Mouse (Mus musculus) liver, embryonic 12.5 days (tissue): ENCODE data around the gene Sec22b. TPM values are rescaled to one million over a fixed set of nuclear protein-coding genes. Genes with fewer than 3 reads are reported as not detected.

Experiments used
- ATAC-seq: fragments of 200-750 bp; cut with Nextera tagmentation; 2 replicates; pipeline ENCODE4 v1.8.0; 2017; ENCODE audit warnings: moderate number of reproducible peaks, mild to moderate bottlenecking, moderate library complexity
- H3K27ac ChIP-seq: fragments of 300-500 bp; sonication (generic); 2 replicates; pipeline ENCODE4 v1.5.1; 2016; ENCODE audit warnings: mild to moderate bottlenecking
- H3K27me3 ChIP-seq: fragments of 300-500 bp; sonication (generic); replicated peaks from 2 replicates; pipeline ENCODE4 v1.6.1; 2016; ENCODE audit warnings: mild to moderate bottlenecking, moderate library complexity
- H3K36me3 ChIP-seq: fragments of 300-500 bp; sonication (generic); 2 replicates; pipeline ENCODE4 v1.6.1; 2016; ENCODE audit warnings: mild to moderate bottlenecking, moderate library complexity
- H3K4me1 ChIP-seq: fragments of 300-500 bp; sonication (generic); 2 replicates; pipeline ENCODE4 v1.6.1; 2016
- H3K4me2 ChIP-seq: fragments of 300-500 bp; sonication (generic); 2 replicates; pipeline ENCODE4 v1.6.1; 2016; ENCODE audit warnings: mild to moderate bottlenecking, moderate library complexity
- H3K4me3 ChIP-seq: fragments of 300-500 bp; sonication (generic); 2 replicates; pipeline ENCODE4 v1.5.1; 2016; ENCODE audit warnings: mild to moderate bottlenecking, moderate library complexity
- H3K9ac ChIP-seq: fragments of 300-500 bp; sonication (generic); 2 replicates; pipeline ENCODE4 v1.6.1; 2016; ENCODE audit warnings: mild to moderate bottlenecking, moderate library complexity
- H3K9me3 ChIP-seq: fragments of 300-500 bp; sonication (generic); replicated peaks from 2 replicates; pipeline ENCODE4 v1.6.1; 2016; ENCODE audit warnings: mild to moderate bottlenecking, moderate library complexity
- WGBS: fragments of 180-500 bp; shearing (Covaris S2); methylation state at CpG from one replicate; pipeline ENCODE4 v1.1.7; 2016; ENCODE audit not compliant: insufficient replicate concordance; 5-methylcytosine and 5-hydroxymethylcytosine counted together
- polyA plus RNA-seq: library from polyadenylated mRNA; unstranded; fragments of >200 nt; fragmentation: Nextera tagmentation; extraction: Ambion mirVana; gene quantifications from 2 replicates; pipeline ENCODE4 v1.2.1, GENCODE M21; 2016

The Sec22b gene
- polyA plus RNA-seq, 1 experiment from 2014 or later, result 69.2 TPM

GRCm38 (mm10) chr3:97915081-97915480 lies 14.1 kb downstream of the Sec22b start:
- no peaks in the 10 kb centered on the region for H3K27me3 ChIP-seq
- H3K36me3 ChIP-seq, result peaks cover 74% of the 10 kb centered on the region
- no peaks in the 10 kb centered on the region for H3K4me1 ChIP-seq
- H3K4me3 ChIP-seq, result no peak overlapping the region
- no peak overlapping the region for H3K4me2 ChIP-seq
- no peak for ATAC-seq
- H3K27ac ChIP-seq, result no peak overlapping the region
- H3K9me3 ChIP-seq, result no peaks in the 10 kb centered on the region
- H3K9ac ChIP-seq, result no peak overlapping the region
- WGBS, result 77% methylated on average over 4 of the region's 4 CpGs

- Histone ChIP-seq H3K4me1 (no peaks in the 10 kb centered on the region), H3K4me3 (no peak overlapping the region), H3K9me3 (no peaks in the 10 kb centered on the region), H3K27ac (no peak overlapping the region), H3K36me3 (peaks cover 85% of the 10 kb centered on the region), H3K4me2 (no peak overlapping the region), H3K9ac (no peak overlapping the region), H3K27me3 (no peaks in the 10 kb centered on the region)
- WGBS, result 90% methylated on average over 10 of the region's 10 CpGs
- ATAC-seq, result no peak
These were observed 18.0 kb downstream of the Sec22b start for GRCm38 (mm10) chr3:97918885-97919550.

GRCm38 (mm10) chr3:97925246-97925645 lies 24.3 kb downstream of the Sec22b start:
- no peak overlapping the region for H3K9ac ChIP-seq
- 79% methylated on average over 2 of the region's 2 CpGs for WGBS
- H3K27me3 ChIP-seq, result no peaks in the 10 kb centered on the region
- H3K9me3 ChIP-seq, result no peaks in the 10 kb centered on the region
- no peak for ATAC-seq
- H3K4me3 ChIP-seq, result no peak overlapping the region
- peaks cover 30% of the 10 kb centered on the region for H3K36me3 ChIP-seq
- H3K4me1 ChIP-seq, result peaks cover 33% of the 10 kb centered on the region
- H3K27ac ChIP-seq, result no peak overlapping the region
- no peak overlapping the region for H3K4me2 ChIP-seq

GRCm38 (mm10) chr3:97927322-97927721 lies 26.3 kb downstream of the Sec22b start:
- no peak overlapping the region for H3K27ac ChIP-seq
- peaks cover 13% of the 10 kb centered on the region for H3K36me3 ChIP-seq
- no peaks in the 10 kb centered on the region for H3K9me3 ChIP-seq
- 55% methylated on average over 4 of the region's 4 CpGs for WGBS
- no peaks in the 10 kb centered on the region; the same call in 1 of the 2 replicates for H3K27me3 ChIP-seq
- H3K4me1 ChIP-seq, result peaks cover 53% of the 10 kb centered on the region
- no peak overlapping the region for H3K4me3 ChIP-seq
- ATAC-seq, result no peak
- no peak overlapping the region for H3K4me2 ChIP-seq
- H3K9ac ChIP-seq, result no peak overlapping the region

GRCm38 (mm10) chr3:97928968-97929858 lies 28.2 kb downstream of the Sec22b start:
- Histone ChIP-seq H3K4me2 (no peak overlapping the region), H3K27me3 (no peaks in the 10 kb centered on the region; the same call in 1 of the 2 replicates), H3K4me3 (no peak overlapping the region), H3K4me1 (peaks cover 71% of the 10 kb centered on the region), H3K9me3 (no peaks in the 10 kb centered on the region), H3K27ac (no peak overlapping the region), H3K36me3 (peaks cover 2% of the 10 kb centered on the region; the same call in 1 of the 2 replicates), H3K9ac (no peak overlapping the region)
- WGBS, result 37% methylated on average over 9 of the region's 9 CpGs
- peak; percentile 57 for ATAC-seq

GRCm38 (mm10) chr3:97930141-97930786 lies 29.3 kb downstream of the Sec22b start:
- H3K9ac ChIP-seq, result no peak overlapping the region
- ATAC-seq, result no peak
- peak overlapping the region; percentile 4; the same call in 1 of the 2 replicates for H3K4me2 ChIP-seq
- no peaks in the 10 kb centered on the region; the same call in 1 of the 2 replicates for H3K27me3 ChIP-seq
- H3K36me3 ChIP-seq, result no peaks in the 10 kb centered on the region
- H3K27ac ChIP-seq, result 0 out of 2 replicates have a peak overlapping the region, but pooled peaks have one; percentile 27
- H3K4me1 ChIP-seq, result peaks cover 73% of the 10 kb centered on the region
- no peaks in the 10 kb centered on the region for H3K9me3 ChIP-seq
- H3K4me3 ChIP-seq, result no peak overlapping the region
- whole genome bisulfite sequencing, result 40% methylated on average over 12 of the region's 12 CpGs

GRCm38 (mm10) chr3:97930787-97931158 lies 29.8 kb downstream of the Sec22b start:
- no peak overlapping the region for H3K4me3 ChIP-seq

GRCm38 (mm10) chr3:97931310-97931885 lies 30.4 kb downstream of the Sec22b start:
- Histone ChIP-seq H3K27ac (no peak overlapping the region), H3K4me1 (peaks cover 74% of the 10 kb centered on the region)

More at GRCm38 (mm10) chr3:97930787-97931158, 29.8 kb downstream of the Sec22b start:
- H3K4me1 ChIP-seq, result peaks cover 73% of the 10 kb centered on the region
- no peaks in the 10 kb centered on the region for H3K9me3 ChIP-seq
- H3K27me3 ChIP-seq, result no peaks in the 10 kb centered on the region; the same call in 1 of the 2 replicates
- no peaks in the 10 kb centered on the region for H3K36me3 ChIP-seq
- H3K9ac ChIP-seq, result no peak overlapping the region
- no peak for ATAC-seq
- no peak overlapping the region for H3K27ac ChIP-seq
- WGBS, result 72% methylated on average over 8 of the region's 8 CpGs
- 0 out of 2 replicates have a peak overlapping the region, but pooled peaks have one; percentile 4 for H3K4me2 ChIP-seq

GRCm38 (mm10) chr3:97932131-97932530 lies 31.1 kb downstream of the Sec22b start:
- no peaks in the 10 kb centered on the region for H3K9me3 ChIP-seq
- H3K4me1 ChIP-seq, result peaks cover 76% of the 10 kb centered on the region
- H3K9ac ChIP-seq, result 0 out of 2 replicates have a peak overlapping the region, but pooled peaks have one; percentile 10
- H3K4me3 ChIP-seq, result peak overlapping the region; percentile 21
- peak overlapping the region; percentile 58 for H3K4me2 ChIP-seq
- H3K27me3 ChIP-seq, result no peaks in the 10 kb centered on the region; the same call in 1 of the 2 replicates
- no peaks in the 10 kb centered on the region for H3K36me3 ChIP-seq
- no peak overlapping the region for H3K27ac ChIP-seq
- WGBS, result 7% methylated on average over 10 of the region's 10 CpGs
- no peak for ATAC-seq

More at GRCm38 (mm10) chr3:97931310-97931885, 30.4 kb downstream of the Sec22b start:
- H3K4me3 ChIP-seq, result no peak overlapping the region
- H3K36me3 ChIP-seq, result no peaks in the 10 kb centered on the region
- H3K27me3 ChIP-seq, result no peaks in the 10 kb centered on the region; the same call in 1 of the 2 replicates
- H3K9me3 ChIP-seq, result no peaks in the 10 kb centered on the region
- 54% methylated on average over 7 of the region's 7 CpGs for WGBS
- peak overlapping the region; percentile 58 for H3K4me2 ChIP-seq
- ATAC-seq, result no peak
- no peak overlapping the region for H3K9ac ChIP-seq

- Histone ChIP-seq H3K4me3 (0 out of 2 replicates have a peak overlapping the region, but pooled peaks have one; percentile 21), H3K36me3 (no peaks in the 10 kb centered on the region), H3K27ac (no peak overlapping the region), H3K9me3 (no peaks in the 10 kb centered on the region), H3K4me1 (peaks cover 76% of the 10 kb centered on the region), H3K9ac (no peak overlapping the region; the same call in 1 of the 2 replicates), H3K27me3 (no peaks in the 10 kb centered on the region; the same call in 1 of the 2 replicates), H3K4me2 (peak overlapping the region; percentile 58)
- 19% methylated on average over 11 of the region's 11 CpGs for WGBS
- ATAC-seq, result no peak
These were observed 31.8 kb downstream of the Sec22b start for GRCm38 (mm10) chr3:97932771-97933170.

- no peak overlapping the region for H3K4me3 ChIP-seq
- no peak overlapping the region for H3K9ac ChIP-seq
- no peaks in the 10 kb centered on the region; the same call in 1 of the 2 replicates for H3K27me3 ChIP-seq
- no peak overlapping the region for H3K27ac ChIP-seq
- no peak for ATAC-seq
- no peaks in the 10 kb centered on the region for H3K9me3 ChIP-seq
- H3K4me2 ChIP-seq, result peak overlapping the region; percentile 58
- H3K36me3 ChIP-seq, result no peaks in the 10 kb centered on the region
- H3K4me1 ChIP-seq, result peaks cover 76% of the 10 kb centered on the region
- 23% methylated on average over 6 of the region's 6 CpGs for WGBS
These were observed 32.3 kb downstream of the Sec22b start for GRCm38 (mm10) chr3:97933251-97933650.
